Mouse (Mus musculus): ENCODE results near the gene Nosip. TPM values are rescaled to one million over a fixed set of nuclear protein-coding genes. Genes with fewer than 3 reads are reported as not detected.

The Nosip gene
- total and polyA plus RNA-seq, 3 experiments: 72.4 to 86.8 (median 81.4) TPM

DNA sequence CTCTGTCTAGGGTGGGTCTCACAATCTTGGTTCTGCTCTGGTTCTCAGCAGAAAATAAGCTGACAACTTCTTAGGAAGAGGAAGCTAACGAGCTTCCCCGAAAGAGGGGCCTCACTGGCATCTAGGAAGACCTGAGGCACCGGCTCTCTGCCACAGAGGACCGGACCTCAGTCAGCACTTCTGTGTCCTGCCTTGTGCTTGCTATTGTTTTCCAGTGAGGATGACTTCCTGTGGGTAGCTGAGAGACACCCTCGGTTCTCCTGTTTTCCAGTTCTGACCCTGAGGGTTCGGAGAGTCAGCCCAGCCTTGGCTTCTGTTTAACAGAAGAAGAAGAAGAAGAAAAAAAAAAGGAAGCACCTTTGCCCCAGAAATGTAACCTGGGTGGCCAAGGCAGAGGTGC is 35.2 kb downstream of the Nosip start:
- no peaks in the 10 kb centered on the region for H3K79me2 ChIP-seq (replicated peaks; ENCODE audit: control insufficient read depth, extremely low read depth, insufficient read depth, poor library complexity, severe bottlenecking)
- TF ChIP-seq ETS1 (conservative IDR thresholded peaks at IDR 0.05; ENCODE audit: low read depth, low read length): no peak
- TF ChIP-seq KAT2A (IDR thresholded peaks at IDR 0.05; ENCODE audit: insufficient replicate concordance, low read length): no peak
- TF ChIP-seq ELF1 (IDR thresholded peaks at IDR 0.05; ENCODE audit: low read depth, low read length): no peak
- no peak for TF ChIP-seq JUN (IDR thresholded peaks at IDR 0.05; ENCODE audit: insufficient read depth, low read depth, low read length)
- no peak for TF ChIP-seq ZMIZ1 (IDR thresholded peaks at IDR 0.05; ENCODE audit: low read depth, low read length)
- no peak for TF ChIP-seq POLR2A (IDR thresholded peaks at IDR 0.05; ENCODE audit: low read depth, low read length)
- no peak for TF ChIP-seq UBTF (IDR thresholded peaks at IDR 0.05; ENCODE audit: low read depth, low read length)
- TF ChIP-seq NRF1 (IDR thresholded peaks at IDR 0.05; ENCODE audit: low read depth, low read length): no peak
- no peak for TF ChIP-seq SIN3A (IDR thresholded peaks at IDR 0.05; ENCODE audit: low read length)
- in situ Hi-C loops (cut with MboI; ENCODE audit: low pct_ligation_motif_present, low pct_unique_long_range_greater_than_20kb, low sequenced_read_pairs): no loop called here
- H3K4me3 ChIP-seq (replicated peaks in 1 of 3; ENCODE audit: low read depth in 2 of 3, low read length in 2 of 3, poor library complexity in 1 of 3): no peak overlapping the region
- H3K36me3 ChIP-seq (replicated peaks in 1 of 2; ENCODE audit: control insufficient read depth in 1 of 2, insufficient read depth in 1 of 2, low read length in 1 of 2): no peaks in the 10 kb centered on the region
- no peak overlapping the region for H3K9ac ChIP-seq (ENCODE audit: insufficient read depth, low read depth)
- no peaks in the 10 kb centered on the region for H3K27me3 ChIP-seq (replicated peaks)
- H3K4me2 ChIP-seq (ENCODE audit: insufficient read depth, low read depth, poor library complexity, severe bottlenecking): no peak overlapping the region
- peaks cover 3 to 17% of the 10 kb centered on the region in 2 experiments for H3K4me1 ChIP-seq (ENCODE audit: control insufficient read depth in 1 of 2, insufficient read depth in 2 of 2)
- no peaks in the 10 kb centered on the region for H3K9me3 ChIP-seq (replicated peaks; ENCODE audit: low read length)
- DNase-seq (ENCODE audit: extremely low read depth): no peak
- H3K27ac ChIP-seq (ENCODE audit: insufficient read depth, low read depth): no peak overlapping the region
- dilution Hi-C loops (cut with MboI; ENCODE audit: extremely low pct_ligation_motif_present, extremely low pct_unique_long_range_greater_than_20kb, low sequenced_read_pairs): no loop called here

DNA sequence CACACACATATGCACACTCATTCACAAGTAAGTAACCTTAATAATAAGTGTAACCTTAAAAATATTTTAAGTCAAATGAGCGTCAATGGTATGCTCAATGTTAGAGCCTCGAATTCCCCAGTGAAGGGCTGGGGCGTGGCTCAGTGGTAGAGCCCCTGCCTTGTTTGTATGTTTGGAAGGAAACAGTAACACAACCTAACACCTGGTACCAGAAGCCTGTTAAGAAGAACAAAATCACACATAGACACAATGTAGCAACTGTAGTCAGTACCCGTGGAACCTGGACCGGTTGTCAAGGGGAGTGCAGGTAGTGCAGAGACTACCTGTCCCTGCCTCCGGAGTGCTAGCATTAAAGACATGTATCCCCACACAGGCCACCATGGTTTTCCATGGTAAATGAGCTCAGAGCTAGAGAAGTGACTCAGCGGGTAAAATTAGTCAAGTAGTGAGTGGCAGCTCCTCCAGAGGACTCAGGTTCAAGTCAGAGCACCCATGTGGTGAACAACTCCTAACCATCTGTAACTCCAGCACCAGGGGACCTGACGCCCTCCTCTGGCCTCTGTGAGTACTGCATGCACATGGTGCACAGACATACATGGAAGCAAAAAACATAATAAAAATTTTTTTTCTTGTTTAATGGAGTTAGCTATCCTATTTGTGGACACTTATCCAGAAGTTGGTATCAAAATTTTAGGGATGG is 36.5 kb downstream of the Nosip start:
- no peak overlapping the region for H3K4me2 ChIP-seq (ENCODE audit: insufficient read depth, low read depth, poor library complexity, severe bottlenecking)
- H3K27ac ChIP-seq (ENCODE audit: insufficient read depth, low read depth): no peak overlapping the region
- TF ChIP-seq EP300 (IDR thresholded peaks at IDR 0.05; ENCODE audit: low read length) (no peak), POLR2A (IDR thresholded peaks at IDR 0.05; ENCODE audit: low read depth, low read length) (no peak), E2F4 (IDR thresholded peaks at IDR 0.05; ENCODE audit: insufficient replicate concordance, low read depth, low read length) (no peak), RAD21 (IDR thresholded peaks at IDR 0.05; ENCODE audit: low read depth, low read length) (peak; percentile 16), CTCF (conservative IDR thresholded peaks at IDR 0.05 in 1 of 2, IDR thresholded peaks at IDR 0.05 in 1 of 2; ENCODE audit: low read depth in 2 of 2, low read length in 2 of 2) (peak; percentile 17 to 51; a peak in 2 of 4 replicates), ZNF384 (IDR thresholded peaks at IDR 0.05; ENCODE audit: low read depth, low read length) (no peak), RCOR1 (conservative IDR thresholded peaks at IDR 0.05; ENCODE audit: low read depth, low read length) (no peak), SMC3 (IDR thresholded peaks at IDR 0.05; ENCODE audit: low read depth, low read length) (peak; percentile 25; the same call in 1 of the 2 replicates), MAFK (IDR thresholded peaks at IDR 0.05; ENCODE audit: insufficient replicate concordance, low read length) (no peak)
- in situ Hi-C loops (cut with MboI; ENCODE audit: low pct_ligation_motif_present, low pct_unique_long_range_greater_than_20kb, low sequenced_read_pairs) (no loop called here), dilution Hi-C loops (cut with MboI; ENCODE audit: extremely low pct_ligation_motif_present, extremely low pct_unique_long_range_greater_than_20kb, low sequenced_read_pairs) (no loop called here)
- H3K9me3 ChIP-seq (replicated peaks; ENCODE audit: low read length): no peaks in the 10 kb centered on the region
- H3K27me3 ChIP-seq (replicated peaks): no peaks in the 10 kb centered on the region
- H3K36me3 ChIP-seq (replicated peaks in 1 of 2; ENCODE audit: control insufficient read depth in 1 of 2, insufficient read depth in 1 of 2, low read length in 1 of 2): no peaks in the 10 kb centered on the region
- DNase-seq (ENCODE audit: extremely low read depth): no peak
- no peak overlapping the region for H3K4me3 ChIP-seq (replicated peaks in 1 of 3; ENCODE audit: low read depth in 2 of 3, low read length in 2 of 3, poor library complexity in 1 of 3)
- H3K79me2 ChIP-seq (replicated peaks; ENCODE audit: control insufficient read depth, extremely low read depth, insufficient read depth, poor library complexity, severe bottlenecking): no peaks in the 10 kb centered on the region
- peaks cover 0 to 12% of the 10 kb centered on the region in 2 experiments; a peak in 2 of 4 replicates for H3K4me1 ChIP-seq (ENCODE audit: control insufficient read depth in 1 of 2, insufficient read depth in 2 of 2)
- H3K9ac ChIP-seq (ENCODE audit: insufficient read depth, low read depth): no peak overlapping the region

All from CH12.LX (cell line).